Mouse (Mus musculus): ENCODE measurements around the gene Araf. TPM values are rescaled to one million over a fixed set of nuclear protein-coding genes. Genes with fewer than 3 reads are reported as not detected.

Gene Araf
- polyA plus RNA-seq, 1 experiment from 2014 or later, result 196 TPM

DNA sequence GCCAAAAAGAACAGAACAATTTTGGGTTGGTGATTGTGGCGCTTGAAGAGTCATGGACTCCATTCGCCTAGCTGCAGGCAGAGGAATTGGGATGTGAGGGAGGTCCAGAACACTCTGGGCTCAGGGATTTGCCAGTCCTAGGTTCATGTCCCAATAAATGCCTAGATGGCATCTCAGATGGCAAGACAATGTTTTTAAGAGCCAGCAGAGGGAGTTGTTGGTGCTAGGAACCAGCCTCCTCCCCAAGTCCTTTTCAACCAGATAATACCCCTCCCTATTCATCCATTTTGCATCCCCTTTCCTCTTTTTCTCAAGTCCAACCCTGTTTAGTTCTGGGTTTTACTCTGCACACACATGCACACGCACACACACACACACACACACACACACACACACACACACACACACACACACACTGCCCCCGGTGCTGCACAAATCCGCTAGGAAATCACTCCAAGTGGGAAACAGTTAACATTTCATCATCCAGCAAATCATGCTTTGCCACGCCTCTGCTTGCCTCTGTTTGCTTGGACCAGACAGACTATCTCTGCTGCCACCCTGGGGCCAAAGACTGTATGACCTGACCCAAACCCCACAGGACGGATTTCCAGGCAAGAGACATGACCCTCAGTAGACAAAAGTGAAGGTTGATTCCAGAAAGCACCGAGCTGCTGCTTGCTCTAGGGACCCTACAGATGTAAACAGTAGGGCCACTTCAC lies 22.3 kb downstream of the Araf start:
- H3K27ac ChIP-seq (ENCODE audit: low read depth, low read length), result peak overlapping the region; percentile 48; the same call in 1 of the 2 replicates
- peak overlapping the region; percentile 3; the same call in 1 of the 2 replicates for H3K9ac ChIP-seq (ENCODE audit: low read length)
- H3K9me3 ChIP-seq (replicated peaks; ENCODE audit: control insufficient read depth, low read length), result no peaks in the 10 kb centered on the region
- H3K27me3 ChIP-seq (replicated peaks; ENCODE audit: control insufficient read depth, insufficient read depth, low read length), result no peaks in the 10 kb centered on the region
- no peaks in the 10 kb centered on the region for H3K36me3 ChIP-seq (ENCODE audit: control insufficient read depth, insufficient read depth, low read length)
- peak overlapping the region; percentile 11 for H3K4me3 ChIP-seq (ENCODE audit: low read depth, low read length)
- H3K4me2 ChIP-seq (ENCODE audit: low read length), result peak overlapping the region; percentile 47
- ATAC-seq, result peak; percentile 38
- 60% methylated on average over 8 of the region's 8 CpGs for WGBS
- DNase-seq (ENCODE audit: low spot score), result peak; percentile 33
- no peaks in the 10 kb centered on the region for H3K4me1 ChIP-seq (ENCODE audit: control insufficient read depth, insufficient read depth, low read length)

DNA sequence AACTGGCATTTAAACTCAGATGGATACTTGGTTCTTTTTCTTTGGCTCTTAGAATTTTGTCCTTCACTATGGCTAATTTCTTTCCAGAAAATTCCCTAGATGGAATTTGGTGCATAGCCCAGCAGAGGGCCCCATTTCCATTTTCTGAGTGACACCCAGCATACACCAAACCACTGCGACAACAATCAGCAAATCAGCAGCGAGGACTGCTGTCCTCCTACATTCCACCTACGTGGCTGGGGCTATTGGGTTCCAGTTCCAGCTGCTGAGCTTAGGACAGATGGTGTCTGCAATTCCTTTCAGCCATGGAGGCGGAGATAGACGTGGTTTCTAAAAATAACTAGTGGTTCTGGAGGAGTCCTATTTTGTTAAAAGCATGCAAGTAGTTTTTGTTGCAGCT lies 31.3 kb downstream of the Araf start:
- H3K27me3 ChIP-seq (replicated peaks; ENCODE audit: control insufficient read depth, insufficient read depth, low read length), result no peaks in the 10 kb centered on the region
- no peaks in the 10 kb centered on the region for H3K4me1 ChIP-seq (ENCODE audit: control insufficient read depth, insufficient read depth, low read length)
- H3K4me3 ChIP-seq (ENCODE audit: low read depth, low read length), result no peak overlapping the region
- H3K9ac ChIP-seq (ENCODE audit: low read length), result no peak overlapping the region
- H3K36me3 ChIP-seq (ENCODE audit: control insufficient read depth, insufficient read depth, low read length), result no peaks in the 10 kb centered on the region
- DNase-seq (ENCODE audit: low spot score) (peak; percentile 45), ATAC-seq (0 out of 2 replicates have a peak, but pooled peaks have one; percentile 37)
- H3K27ac ChIP-seq (ENCODE audit: low read depth, low read length), result no peak overlapping the region
- H3K9me3 ChIP-seq (replicated peaks; ENCODE audit: control insufficient read depth, low read length), result no peaks in the 10 kb centered on the region
- WGBS, result 45% methylated on average over 5 of the region's 5 CpGs
- H3K4me2 ChIP-seq (ENCODE audit: low read length), result no peak overlapping the region

DNA sequence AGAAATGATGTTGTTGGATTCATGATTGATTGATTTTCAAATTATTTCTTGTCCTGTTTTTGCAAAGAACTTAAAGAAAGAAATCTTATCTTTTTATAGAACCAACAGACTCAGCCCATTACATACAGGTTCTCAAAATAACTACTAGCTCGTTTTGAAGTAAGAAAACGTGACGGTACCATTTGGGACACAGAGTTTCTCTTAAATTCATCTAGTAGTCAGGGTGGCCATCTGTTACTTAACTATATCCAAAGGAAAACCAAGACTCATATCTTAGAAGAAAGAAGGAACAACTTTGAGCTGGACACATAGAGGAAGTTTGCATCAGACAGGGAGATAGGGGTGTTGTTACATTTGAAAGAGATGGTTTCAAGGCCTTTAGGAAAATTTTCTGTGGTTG lies 49.6 kb downstream of the Araf start:
- DNase-seq (ENCODE audit: low spot score) (no peak), ATAC-seq (no peak)
- H3K4me1 ChIP-seq (ENCODE audit: control insufficient read depth, insufficient read depth, low read length), result 0 out of 2 replicates have a peak, but pooled peaks cover 3% of the 10 kb centered on the region
- H3K9me3 ChIP-seq (replicated peaks; ENCODE audit: control insufficient read depth, low read length), result no peaks in the 10 kb centered on the region
- H3K27ac ChIP-seq (ENCODE audit: low read depth, low read length), result no peak overlapping the region
- 90% methylated on average over 3 of the region's 3 CpGs for WGBS
- no peak overlapping the region for H3K4me3 ChIP-seq (ENCODE audit: low read depth, low read length)
- no peak overlapping the region for H3K9ac ChIP-seq (ENCODE audit: low read length)
- H3K27me3 ChIP-seq (replicated peaks; ENCODE audit: control insufficient read depth, insufficient read depth, low read length), result no peaks in the 10 kb centered on the region
- H3K36me3 ChIP-seq (ENCODE audit: control insufficient read depth, insufficient read depth, low read length), result peaks cover 14% of the 10 kb centered on the region
- H3K4me2 ChIP-seq (ENCODE audit: low read length), result no peak overlapping the region

DNA sequence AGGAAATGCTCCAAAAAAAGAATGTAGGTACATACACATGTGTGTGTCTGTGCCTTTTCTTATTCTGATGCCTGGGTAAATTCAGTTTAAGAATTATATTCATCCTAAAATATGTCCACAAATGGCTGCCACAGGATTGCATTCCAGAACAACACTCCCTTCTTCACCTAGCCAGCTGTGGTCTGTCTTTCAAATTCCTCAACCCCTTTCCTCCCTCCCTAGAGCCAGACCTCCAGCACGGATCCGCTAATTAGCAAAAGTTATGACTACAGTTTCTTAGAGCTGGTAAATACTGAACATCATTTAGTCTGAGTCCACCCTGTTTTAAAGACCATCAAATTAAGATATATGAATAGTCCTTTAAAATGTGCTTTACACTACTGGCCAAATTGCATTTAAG lies 50.2 kb downstream of the Araf start:
- WGBS, result 30% methylated on average over 2 of the region's 2 CpGs
- H3K36me3 ChIP-seq (ENCODE audit: control insufficient read depth, insufficient read depth, low read length), result peaks cover 15% of the 10 kb centered on the region
- H3K9ac ChIP-seq (ENCODE audit: low read length), result no peak overlapping the region
- H3K27ac ChIP-seq (ENCODE audit: low read depth, low read length), result peak overlapping the region; percentile 27; the same call in 1 of the 2 replicates
- DNase-seq (ENCODE audit: low spot score) (no peak), ATAC-seq (no peak; the same call in 1 of the 2 replicates)
- H3K4me3 ChIP-seq (ENCODE audit: low read depth, low read length), result no peak overlapping the region
- 0 out of 2 replicates have a peak, but pooled peaks cover 3% of the 10 kb centered on the region for H3K4me1 ChIP-seq (ENCODE audit: control insufficient read depth, insufficient read depth, low read length)
- H3K4me2 ChIP-seq (ENCODE audit: low read length), result peak overlapping the region; percentile 36
- H3K27me3 ChIP-seq (replicated peaks; ENCODE audit: control insufficient read depth, insufficient read depth, low read length), result no peaks in the 10 kb centered on the region
- no peaks in the 10 kb centered on the region for H3K9me3 ChIP-seq (replicated peaks; ENCODE audit: control insufficient read depth, low read length)

DNA sequence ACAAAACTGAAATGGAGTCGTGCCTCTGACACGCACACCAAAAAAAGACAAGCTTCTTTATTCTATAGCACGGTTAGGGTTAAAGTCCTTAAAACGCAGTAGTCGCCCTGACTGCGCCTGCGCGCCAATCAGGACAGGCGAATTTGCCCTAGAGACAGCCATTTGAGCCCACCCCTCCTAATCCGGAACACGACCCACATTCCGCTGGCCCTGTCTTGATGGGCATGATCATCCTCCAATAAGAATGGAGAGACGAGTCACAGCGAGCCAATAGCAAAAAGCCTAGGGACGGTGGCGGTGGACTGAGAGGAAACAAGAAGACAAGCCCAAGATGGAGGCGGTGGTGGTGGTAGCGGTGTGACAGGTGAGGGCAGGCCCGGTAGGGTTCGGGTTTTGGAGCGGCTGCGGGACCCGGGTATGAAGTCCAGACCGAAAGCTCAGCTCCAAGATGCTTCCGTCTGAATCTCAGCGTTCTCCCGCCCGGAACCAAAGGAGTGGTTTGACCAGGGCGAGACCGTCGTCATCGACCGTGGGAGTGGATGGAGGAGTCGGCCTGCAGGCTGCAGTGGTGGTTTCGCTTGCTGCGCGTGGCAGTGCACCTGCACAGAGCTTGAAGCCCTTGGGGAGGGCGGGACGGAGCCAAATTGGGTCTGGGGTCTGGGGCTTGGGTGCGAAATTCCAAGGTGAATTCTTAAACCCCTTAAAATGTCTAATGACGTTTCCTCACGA lies 50.8 kb downstream of the Araf start:
- no peaks in the 10 kb centered on the region for H3K9me3 ChIP-seq (replicated peaks; ENCODE audit: control insufficient read depth, low read length)
- peak overlapping the region; percentile 74 for H3K9ac ChIP-seq (ENCODE audit: low read length)
- ATAC-seq (peak; percentile 99), DNase-seq (ENCODE audit: low spot score) (peak; percentile 97)
- no peaks in the 10 kb centered on the region for H3K27me3 ChIP-seq (replicated peaks; ENCODE audit: control insufficient read depth, insufficient read depth, low read length)
- H3K27ac ChIP-seq (ENCODE audit: low read depth, low read length), result 0 out of 2 replicates have a peak overlapping the region, but pooled peaks have one; percentile 27
- 0 out of 2 replicates have a peak, but pooled peaks cover 3% of the 10 kb centered on the region for H3K4me1 ChIP-seq (ENCODE audit: control insufficient read depth, insufficient read depth, low read length)
- WGBS, result 30% methylated on average over 42 of the region's 42 CpGs
- peak overlapping the region; percentile 62 for H3K4me2 ChIP-seq (ENCODE audit: low read length)
- peaks cover 21% of the 10 kb centered on the region for H3K36me3 ChIP-seq (ENCODE audit: control insufficient read depth, insufficient read depth, low read length)
- H3K4me3 ChIP-seq (ENCODE audit: low read depth, low read length), result peak overlapping the region; percentile 55

DNA sequence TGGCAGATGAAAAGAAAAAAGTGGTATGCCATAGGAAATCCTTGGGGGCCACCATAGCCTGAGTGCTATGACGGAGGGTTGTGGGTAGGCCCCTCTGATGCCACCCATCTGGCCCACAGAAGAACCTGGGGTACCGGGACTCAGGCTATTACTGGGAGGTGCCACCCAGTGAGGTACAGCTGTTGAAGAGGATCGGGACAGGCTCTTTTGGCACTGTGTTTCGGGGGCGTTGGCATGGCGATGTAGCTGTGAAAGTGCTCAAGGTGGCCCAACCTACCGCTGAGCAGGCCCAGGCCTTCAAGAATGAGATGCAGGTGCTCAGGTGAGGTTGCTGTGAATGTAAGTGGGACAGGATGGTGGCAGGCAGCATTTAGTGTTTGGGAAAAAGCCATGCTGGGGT lies 56.2 kb downstream of the Araf start:
- Histone ChIP-seq H3K27ac (ENCODE audit: low read depth, low read length) (no peak overlapping the region), H3K36me3 (ENCODE audit: control insufficient read depth, insufficient read depth, low read length) (peaks cover 37% of the 10 kb centered on the region), H3K27me3 (replicated peaks; ENCODE audit: control insufficient read depth, insufficient read depth, low read length) (no peaks in the 10 kb centered on the region), H3K4me1 (ENCODE audit: control insufficient read depth, insufficient read depth, low read length) (0 out of 2 replicates have a peak, but pooled peaks cover 3% of the 10 kb centered on the region), H3K4me2 (ENCODE audit: low read length) (no peak overlapping the region), H3K4me3 (ENCODE audit: low read depth, low read length) (no peak overlapping the region), H3K9ac (ENCODE audit: low read length) (no peak overlapping the region), H3K9me3 (replicated peaks; ENCODE audit: control insufficient read depth, low read length) (no peaks in the 10 kb centered on the region)
- DNase-seq (ENCODE audit: low spot score) (no peak), ATAC-seq (no peak)
- 90% methylated on average over 7 of the region's 7 CpGs for WGBS

DNA sequence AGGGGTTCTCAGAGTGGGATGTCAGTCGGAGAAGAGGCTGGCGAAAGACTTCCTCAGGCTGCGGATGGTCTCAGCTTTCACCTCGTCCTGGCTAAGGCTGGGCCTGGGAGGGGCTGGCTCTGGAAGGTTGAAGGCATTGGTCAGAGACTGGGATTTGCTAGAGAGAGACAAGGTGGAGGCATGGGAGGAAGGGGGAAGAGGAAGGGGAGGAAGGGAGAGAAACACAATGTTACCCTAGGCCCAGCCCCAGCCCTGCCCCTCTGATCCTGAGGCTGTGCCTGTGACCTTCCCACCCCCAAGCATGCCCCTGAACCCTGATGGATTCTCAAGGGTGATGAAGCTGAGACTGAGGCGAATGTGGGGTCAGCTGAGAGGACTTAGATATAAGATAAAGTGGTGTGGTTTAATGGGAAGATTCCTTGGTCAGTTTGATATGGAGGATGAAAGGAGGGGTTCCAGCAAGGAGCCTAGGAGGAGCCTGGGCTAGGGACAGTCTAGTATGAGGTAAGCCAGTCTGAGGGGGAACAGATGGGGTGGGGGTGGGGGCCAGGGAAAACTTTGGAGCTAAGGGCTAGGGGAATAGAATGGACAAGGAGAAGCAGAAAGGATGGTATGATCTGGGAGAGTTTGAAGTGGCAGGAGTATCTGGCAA lies 64.0 kb downstream of the Araf start:
- 61% methylated on average over 5 of the region's 5 CpGs for WGBS
- Histone ChIP-seq H3K4me1 (ENCODE audit: control insufficient read depth, insufficient read depth, low read length) (no peaks in the 10 kb centered on the region), H3K9ac (ENCODE audit: low read length) (no peak overlapping the region), H3K4me2 (ENCODE audit: low read length) (no peak overlapping the region), H3K36me3 (ENCODE audit: control insufficient read depth, insufficient read depth, low read length) (peaks cover 12% of the 10 kb centered on the region; the same call in 1 of the 2 replicates), H3K27me3 (replicated peaks; ENCODE audit: control insufficient read depth, insufficient read depth, low read length) (no peaks in the 10 kb centered on the region), H3K9me3 (replicated peaks; ENCODE audit: control insufficient read depth, low read length) (no peaks in the 10 kb centered on the region), H3K27ac (ENCODE audit: low read depth, low read length) (no peak overlapping the region), H3K4me3 (ENCODE audit: low read depth, low read length) (no peak overlapping the region)
- ATAC-seq (0 out of 2 replicates have a peak, but pooled peaks have one; percentile 27), DNase-seq (ENCODE audit: low spot score) (no peak)

DNA sequence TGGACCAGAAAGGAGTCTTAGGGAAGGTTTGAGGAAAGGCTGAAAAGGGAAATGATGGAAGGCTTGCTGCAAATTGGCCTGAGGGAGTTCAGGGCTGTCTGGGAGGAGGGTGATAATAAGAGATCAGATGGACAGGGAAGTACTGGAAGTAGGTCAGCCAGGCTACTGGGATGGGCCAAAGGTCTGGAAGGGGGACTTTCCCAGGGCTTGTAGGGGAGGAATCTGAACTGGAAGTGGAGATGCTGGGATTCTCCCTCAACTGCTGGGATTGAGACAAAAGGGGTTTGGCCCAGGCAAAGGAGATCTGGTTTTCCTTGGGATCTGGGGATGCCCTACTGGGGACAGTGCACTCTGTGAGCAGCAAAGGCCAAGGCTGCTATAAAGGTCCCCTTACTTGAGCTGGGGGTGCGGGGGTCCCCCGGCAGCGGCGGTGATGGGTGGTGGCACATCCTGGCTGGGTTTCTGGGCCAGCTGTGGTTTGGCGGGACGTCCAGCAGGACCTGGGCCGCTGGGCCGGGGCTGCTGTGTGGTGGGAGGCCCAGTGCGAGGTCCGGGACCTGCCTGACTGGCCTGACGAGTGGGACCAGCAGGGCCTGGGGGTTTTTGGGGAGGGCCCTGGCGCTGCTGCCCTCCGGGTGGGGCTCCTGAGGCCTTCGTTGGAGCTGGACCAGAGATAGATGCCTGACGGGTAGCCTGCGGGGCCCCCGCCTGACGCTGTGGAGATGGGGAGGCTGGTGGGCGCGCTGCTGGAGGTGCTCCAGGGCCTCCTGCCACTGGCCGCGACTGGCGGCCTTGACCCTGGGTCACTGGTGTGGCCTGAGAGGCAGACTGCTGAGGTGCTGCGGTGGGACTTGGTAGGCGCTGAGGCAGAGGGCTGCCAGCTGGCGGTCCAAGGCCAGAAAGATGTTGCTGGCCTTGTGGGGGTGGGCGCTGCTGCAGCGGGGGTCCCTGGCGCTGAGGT lies 64.8 kb downstream of the Araf start:
- Histone ChIP-seq H3K9ac (ENCODE audit: low read length) (no peak overlapping the region), H3K4me2 (ENCODE audit: low read length) (no peak overlapping the region), H3K36me3 (ENCODE audit: control insufficient read depth, insufficient read depth, low read length) (peaks cover 10% of the 10 kb centered on the region; the same call in 1 of the 2 replicates), H3K27ac (ENCODE audit: low read depth, low read length) (no peak overlapping the region), H3K4me3 (ENCODE audit: low read depth, low read length) (no peak overlapping the region), H3K27me3 (replicated peaks; ENCODE audit: control insufficient read depth, insufficient read depth, low read length) (no peaks in the 10 kb centered on the region), H3K9me3 (replicated peaks; ENCODE audit: control insufficient read depth, low read length) (no peaks in the 10 kb centered on the region), H3K4me1 (ENCODE audit: control insufficient read depth, insufficient read depth, low read length) (no peaks in the 10 kb centered on the region)
- 57% methylated on average over 27 of the region's 29 CpGs for WGBS
- DNase-seq (ENCODE audit: low spot score), result no peak
- peak; percentile 33; the same call in 1 of the 2 replicates for ATAC-seq
